Mouse (Mus musculus): ENCODE measurements around the gene Akr7a5.

GRCm38 (mm10) chr4:139360761-139361548, 50.4 kb downstream of the Akr7a5 start:
- TF ChIP-seq CTCF (IDR thresholded peaks at IDR 0.05) (no peak), EP300 (IDR thresholded peaks at IDR 0.05) (no peak)
